Comparison of ENCODE assay signal across 1 mouse cellular context in the genomic region with DNA sequence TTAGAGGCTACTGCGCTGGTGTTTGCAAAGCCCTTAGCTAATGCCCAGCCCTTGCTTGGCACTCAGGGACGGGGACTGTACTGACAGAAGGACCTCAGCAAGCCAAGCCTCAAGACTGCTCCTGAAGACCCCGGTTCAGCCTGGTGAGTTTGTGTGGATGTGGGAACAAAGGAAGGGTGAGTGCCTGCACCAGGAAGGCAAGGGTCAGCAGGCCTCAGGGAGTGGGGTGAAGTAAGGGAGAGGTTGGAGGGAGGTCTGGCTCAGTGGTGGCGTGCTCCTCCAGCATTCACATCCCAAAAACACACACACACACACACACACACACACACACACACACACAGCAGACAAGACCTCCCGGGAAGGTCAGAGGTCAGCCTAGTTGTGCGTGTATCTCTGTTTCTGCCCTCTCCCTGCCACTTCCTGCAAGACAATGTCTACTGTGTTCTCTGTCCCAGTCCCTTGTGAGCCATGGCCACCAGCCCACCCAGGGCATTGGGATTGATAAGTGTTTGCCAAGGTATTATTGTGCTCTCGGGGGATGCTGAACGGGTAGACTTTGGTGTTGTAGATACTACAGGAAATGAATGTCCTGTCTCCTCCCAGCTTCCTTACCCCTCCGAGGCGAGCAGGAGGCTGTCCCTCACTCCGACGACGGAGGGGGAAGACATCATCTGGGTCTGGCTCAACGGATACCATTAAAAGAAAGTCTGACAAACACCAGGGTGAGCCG.
TF ChIP-seq lines count a peak whose summit lies in the region.

No protein-coding gene starts in this region.

TF ChIP-seq in CH12.LX, 34 proteins besides CTCF, POLR2A, EP300 and RAD21:
- TF ChIP-seq NELFE (IDR thresholded peaks at IDR 0.05; ENCODE audit: low read depth, low read length) (no peak), MAZ (IDR thresholded peaks at IDR 0.05; ENCODE audit: low read depth, low read length) (no peak), E2F4 (IDR thresholded peaks at IDR 0.05; ENCODE audit: insufficient replicate concordance, low read depth, low read length) (no peak), NRF1 (IDR thresholded peaks at IDR 0.05; ENCODE audit: low read depth, low read length) (no peak), MXI1 (IDR thresholded peaks at IDR 0.05; ENCODE audit: low read depth, low read length) (no peak), GABPA (IDR thresholded peaks at IDR 0.05; ENCODE audit: insufficient replicate concordance, low read depth, low read length) (no peak), MYC (IDR thresholded peaks at IDR 0.05; ENCODE audit: low read depth, low read length) (no peak), CHD1 (IDR thresholded peaks at IDR 0.05; ENCODE audit: low read depth, low read length) (no peak), UBTF (IDR thresholded peaks at IDR 0.05; ENCODE audit: low read depth, low read length) (no peak), ELF1 (IDR thresholded peaks at IDR 0.05; ENCODE audit: low read depth, low read length) (no peak), USF1 (IDR thresholded peaks at IDR 0.05; ENCODE audit: low read depth, low read length) (no peak), MAFK (IDR thresholded peaks at IDR 0.05; ENCODE audit: insufficient replicate concordance, low read length) (no peak), ZC3H11A (IDR thresholded peaks at IDR 0.05; ENCODE audit: low read depth, low read length) (no peak), USF2 (conservative IDR thresholded peaks at IDR 0.05; ENCODE audit: low read depth, low read length) (no peak), JUND (conservative IDR thresholded peaks at IDR 0.05; ENCODE audit: low read depth, low read length) (no peak), CHD2 (IDR thresholded peaks at IDR 0.05; ENCODE audit: low read length) (no peak)
